Mouse (Mus musculus) ES-Bruce4 (cell line): ENCODE measurements around the gene Hoxb3.

Experiments
- CTCF ChIP-seq: IDR thresholded peaks from one replicate; pipeline ENCODE4 v1.8.1; 2011; ENCODE audit warnings: low read depth, low read length
- EP300 ChIP-seq: IDR thresholded peaks from 2 replicates; pipeline ENCODE4 v1.6.1; 2011; ENCODE audit warnings: low read depth, low read length; ENCODE audit not compliant: insufficient read depth
- POLR2A ChIP-seq: IDR thresholded peaks from one replicate; pipeline ENCODE4 v1.8.1; 2011; ENCODE audit warnings: low read length; ENCODE audit not compliant: insufficient read depth

- TF ChIP-seq POLR2A = no peak
- no peak for TF ChIP-seq CTCF
- no peak for TF ChIP-seq EP300
Observed at GRCm38 (mm10) chr11:96316696-96317607, 6.2 kb upstream of the Hoxb3 start.
